Mouse (Mus musculus) small intestine, adult 2 months (tissue): ENCODE results near the gene Gipc2.

Experiments used
- CTCF ChIP-seq: fragments of 200-500 bp; IDR thresholded peaks from 2 replicates; pipeline ENCODE4 v1.5.1; 2012; ENCODE audit warnings: low read depth, mild to moderate bottlenecking, control low read depth, inconsistent platforms, low read length, moderate library complexity, mixed read lengths; ENCODE audit not compliant: insufficient replicate concordance, insufficient read length; ENCODE audit errors: extremely low read depth
- POLR2A ChIP-seq: fragments of 200-500 bp; IDR thresholded peaks from 2 replicates; pipeline ENCODE4 v1.6.1; 2012; ENCODE audit warnings: low read depth, mild to moderate bottlenecking, control low read depth, inconsistent platforms, low read length, moderate library complexity

- TF ChIP-seq CTCF (no peak), POLR2A (no peak)
Measured at GRCm38 (mm10) chr3:152051959-152052358, 114.1 kb downstream of the Gipc2 start.
